8 mouse cellular contexts compared by ENCODE assay signal in genomic region chr17:56275842-56276480, GRCm38 (mm10). TPM values are rescaled to one million over a fixed set of nuclear protein-coding genes. Genes with fewer than 3 reads are reported as not detected.
DNase-seq lines count a peak whose midpoint lies in the region; ATAC-seq and TF ChIP-seq lines count a peak whose summit lies in the region.

No protein-coding gene starts in this region.

- in situ Hi-C loops in ES-E14 (cut with MboI; ENCODE audit: low sequenced_read_pairs in 2 of 2, unreplicated experiment in 2 of 2): no loop called here

- peaks cover 18% of the 10 kb centered on the region for H3K36me3 ChIP-seq in ES-E14 (ENCODE audit: control insufficient read depth, insufficient read depth, low read length, poor library complexity, severe bottlenecking)
- H3K36me3 ChIP-seq in forebrain, embryonic 14.5 days (ENCODE audit: control insufficient read depth, insufficient read depth, low read length): no peaks in the 10 kb centered on the region
- peaks cover 31% of the 10 kb centered on the region for H3K36me3 ChIP-seq in midbrain, embryonic 10.5 days

- H3K27me3 ChIP-seq in forebrain, embryonic 14.5 days (replicated peaks; ENCODE audit: control insufficient read depth, insufficient read depth, low read length): no peaks in the 10 kb centered on the region
- H3K27me3 ChIP-seq in midbrain, embryonic 10.5 days (ENCODE audit: low read depth, poor library complexity, severe bottlenecking): no peaks in the 10 kb centered on the region

- H3K4me2 ChIP-seq in forebrain, embryonic 14.5 days (ENCODE audit: low read length): peak overlapping the region; percentile 62

- WGBS in forebrain, embryonic 14.5 days: 29% methylated on average over 5 of the region's 5 CpGs
- WGBS in midbrain, embryonic 10.5 days: 38% methylated on average over 5 of the region's 5 CpGs

- peak overlapping the region; percentile 78 for H3K9ac ChIP-seq in ES-E14 (ENCODE audit: insufficient read depth, low read depth, low read length, poor library complexity, severe bottlenecking)
- H3K9ac ChIP-seq in forebrain, embryonic 14.5 days (ENCODE audit: low read length): peak overlapping the region; percentile 67

- peaks cover 6 to 11% of the 10 kb centered on the region in 2 experiments; a peak in 3 of 4 replicates for H3K4me1 ChIP-seq in ES-E14 (ENCODE audit: control insufficient read depth in 2 of 2, insufficient read depth in 2 of 2, low read length in 2 of 2, poor library complexity in 1 of 2)
- no peaks in the 10 kb centered on the region; the same call in 1 of the 2 replicates for H3K4me1 ChIP-seq in forebrain, embryonic 14.5 days (ENCODE audit: control insufficient read depth, insufficient read depth, low read length)
- peaks cover 27% of the 10 kb centered on the region for H3K4me1 ChIP-seq in midbrain, embryonic 10.5 days

- peak; percentile 72 to 87 for DNase-seq in adrenal gland, adult (ENCODE audit: inconsistent age in 2 of 2, low spot score in 1 of 2)
- DNase-seq in adrenal gland, adult 8-10 months: no peak
- DNase-seq in ES-E14 (ENCODE audit: low read depth, low spot score): no peak
- DNase-seq in forebrain, embryonic 14.5 days (ENCODE audit: low spot score): no peak
- peak; percentile 68 for DNase-seq in kidney, adult 18-20 months
- no peak for DNase-seq in midbrain, embryonic 10.5 days (ENCODE audit: low spot score)
- DNase-seq in layer of hippocampus, postnatal 25 days (ENCODE audit: extremely low spot score in 1 of 2, low spot score in 1 of 2): no peak

- ATAC-seq in forebrain, embryonic 14.5 days: 0 out of 2 replicates have a peak, but pooled peaks have one; percentile 22
- no peak for ATAC-seq in CD4-positive, CD25-positive, alpha-beta regulatory T cell, adult 4 months

- H3K4me3 ChIP-seq in ES-E14 (ENCODE audit: insufficient read depth in 1 of 2, low read depth in 1 of 2, low read length in 2 of 2, poor library complexity in 1 of 2, severe bottlenecking in 1 of 2): peak overlapping the region; percentile 73 to 82
- H3K4me3 ChIP-seq in forebrain, embryonic 14.5 days (ENCODE audit: low read depth, low read length): peak overlapping the region; percentile 35
- H3K4me3 ChIP-seq in midbrain, embryonic 10.5 days: peak overlapping the region; percentile 60

- peak overlapping the region; percentile 52; the same call in 1 of the 2 replicates for H3K27ac ChIP-seq in ES-E14 (ENCODE audit: insufficient read depth, low read depth, low read length, poor library complexity, severe bottlenecking)
- H3K27ac ChIP-seq in forebrain, embryonic 14.5 days (ENCODE audit: low read depth, low read length): no peak overlapping the region
- H3K27ac ChIP-seq in midbrain, embryonic 10.5 days (replicated peaks): peak overlapping the region; percentile 83

- H3K9me3 ChIP-seq in ES-E14 (ENCODE audit: control insufficient read depth, insufficient read depth, low read depth, low read length): no peaks in the 10 kb centered on the region
- no peaks in the 10 kb centered on the region for H3K9me3 ChIP-seq in forebrain, embryonic 14.5 days (replicated peaks; ENCODE audit: control insufficient read depth, low read length)
- no peaks in the 10 kb centered on the region for H3K9me3 ChIP-seq in midbrain, embryonic 10.5 days (replicated peaks)

TF ChIP-seq in ES-E14, 5 proteins besides CTCF, POLR2A, EP300 and RAD21:
- TF ChIP-seq MAFK (IDR thresholded peaks at IDR 0.05; ENCODE audit: insufficient read depth, low read depth, low read length) (no peak), ZNF384 (IDR thresholded peaks at IDR 0.05; ENCODE audit: low read depth, low read length) (peak; percentile 31; the same call in 1 of the 2 replicates)

RNA-seq across cellular contexts. Expression of gene Ticam1, which starts 0.6 kb away (rescaled TPM):
- 10 to 100 TPM; 23.9 to 26.3 (median 24.8) TPM for total RNA-seq in adrenal gland, adult 8-10 months (2022)
- 2.4 and 2.8 TPM in 2 replicates for total RNA-seq in ES-E14 (2012; rRNA removed)
- polyA plus RNA-seq in forebrain, embryonic 14.5 days (2014; fragmentation: Nextera tagmentation; extraction: Ambion mirVana): 1.5 and 2.2 TPM in 2 replicates
- polyA plus RNA-seq in midbrain, embryonic 10.5 days (2016; fragmentation: Nextera tagmentation; extraction: Ambion mirVana): 2.4 and 3.1 TPM in 2 replicates
- polyA plus RNA-seq in CD4-positive, CD25-positive, alpha-beta regulatory T cell, adult 4 months (2017; shearing (Covaris generic)): 10 to 100 TPM in 1 of 2 experiments, 1 to 10 TPM in 1; 8.9 to 11.6 TPM
- total RNA-seq in layer of hippocampus, postnatal 25 days (2021): 1 to 10 TPM; 5.5 to 6.0 TPM

RNA-seq across cellular contexts. Expression of gene Plin3, which starts 16.7 kb away (rescaled TPM):
- 100 to 1,000 TPM in 3 of 4 experiments, 10 to 100 TPM in 1; 92.6 to 117 (median 103) TPM for total RNA-seq in adrenal gland, adult 8-10 months (2022)
- 40.5 and 53.9 TPM in 2 replicates for total RNA-seq in ES-E14 (2012; rRNA removed)
- 15.3 and 17.8 TPM in 2 replicates for polyA plus RNA-seq in forebrain, embryonic 14.5 days (2014; fragmentation: Nextera tagmentation; extraction: Ambion mirVana)
- polyA plus RNA-seq in midbrain, embryonic 10.5 days (2016; fragmentation: Nextera tagmentation; extraction: Ambion mirVana): 59.5 and 70.0 TPM in 2 replicates
- polyA plus RNA-seq in CD4-positive, CD25-positive, alpha-beta regulatory T cell, adult 4 months (2017; shearing (Covaris generic)): 10 to 100 TPM; 31.8 to 32.1 TPM
- total RNA-seq in layer of hippocampus, postnatal 25 days (2021): 10 to 100 TPM; 14.6 to 16.7 TPM

RNA-seq across cellular contexts. Expression of gene Fem1a, which starts 19.4 kb away (rescaled TPM):
- total RNA-seq in adrenal gland, adult 8-10 months (2022): 10 to 100 TPM; 30.4 to 32.5 (median 31.2) TPM
- total RNA-seq in ES-E14 (2012; rRNA removed): 18.8 and 18.9 TPM in 2 replicates
- 18.0 and 22.0 TPM in 2 replicates for polyA plus RNA-seq in forebrain, embryonic 14.5 days (2014; fragmentation: Nextera tagmentation; extraction: Ambion mirVana)
- 11.7 and 15.1 TPM in 2 replicates for polyA plus RNA-seq in midbrain, embryonic 10.5 days (2016; fragmentation: Nextera tagmentation; extraction: Ambion mirVana)
- polyA plus RNA-seq in CD4-positive, CD25-positive, alpha-beta regulatory T cell, adult 4 months (2017; shearing (Covaris generic)): 1 to 10 TPM; 4.4 to 5.5 TPM
- 10 to 100 TPM; 36.1 to 37.0 TPM for total RNA-seq in layer of hippocampus, postnatal 25 days (2021)

RNA-seq across cellular contexts. Expression of gene Arrdc5, which starts 24.1 kb away (rescaled TPM):
- not detected for total RNA-seq in adrenal gland, adult 8-10 months (2022)
- 0.21 TPM in 1 of 2 replicates, not detected in the other for total RNA-seq in ES-E14 (2012; rRNA removed)
- not detected in 2 replicates for polyA plus RNA-seq in forebrain, embryonic 14.5 days (2014; fragmentation: Nextera tagmentation; extraction: Ambion mirVana)
- not detected in 2 replicates for polyA plus RNA-seq in midbrain, embryonic 10.5 days (2016; fragmentation: Nextera tagmentation; extraction: Ambion mirVana)
- polyA plus RNA-seq in CD4-positive, CD25-positive, alpha-beta regulatory T cell, adult 4 months (2017; shearing (Covaris generic)): not detected
- total RNA-seq in layer of hippocampus, postnatal 25 days (2021): not detected

RNA-seq across cellular contexts. Expression of gene Uhrf1, which starts 27.2 kb away (rescaled TPM):
- total RNA-seq in adrenal gland, adult 8-10 months (2022): 1 to 10 TPM; 1.8 to 3.4 (median 2.6) TPM
- total RNA-seq in ES-E14 (2012; rRNA removed): 238 and 265 TPM in 2 replicates
- 38.9 and 47.4 TPM in 2 replicates for polyA plus RNA-seq in forebrain, embryonic 14.5 days (2014; fragmentation: Nextera tagmentation; extraction: Ambion mirVana)
- polyA plus RNA-seq in midbrain, embryonic 10.5 days (2016; fragmentation: Nextera tagmentation; extraction: Ambion mirVana): 291 and 321 TPM in 2 replicates
- polyA plus RNA-seq in CD4-positive, CD25-positive, alpha-beta regulatory T cell, adult 4 months (2017; shearing (Covaris generic)): 10 to 100 TPM in 1 of 2 experiments, 1 to 10 TPM in 1; 8.5 to 28.4 TPM
- 1 to 10 TPM; 1.7 to 2.0 TPM for total RNA-seq in layer of hippocampus, postnatal 25 days (2021)

Comparison
In these comparisons a context has a peak if more than half of its experiments do, and no peak if none do; other contexts are left out.
1. DNase-seq: peak in adrenal gland, adult (2 of 2) and kidney, adult 18-20 months (single experiment); none in adrenal gland, adult 8-10 months (single experiment), ES-E14 (single experiment), forebrain, embryonic 14.5 days (single experiment), midbrain, embryonic 10.5 days (single experiment) and layer of hippocampus, postnatal 25 days (0 of 2).
2. Peak in every context shown above with its lines, with median percentiles within 50 percentile points of each other: H3K4me3 ChIP-seq.